Mouse (Mus musculus): ENCODE measurements around the gene Fam131a. TPM values are rescaled to one million over a fixed set of nuclear protein-coding genes. Genes with fewer than 3 reads are reported as not detected.
A peak's percentile ranks its signal among the peaks of the same experiment; 100 is the strongest.

The Fam131a gene
- total RNA-seq, 1 experiment from 2014 or later: 12.5 TPM

GRCm38 (mm10) chr16:20715976-20716840, 23.2 kb downstream of the Fam131a start:
- DNase-seq: peak; percentile 91

- no peak for DNase-seq
These were observed 23.8 kb downstream of the Fam131a start for GRCm38 (mm10) chr16:20716841-20717180.

- DNase-seq: peak; percentile 99
These were observed 24.3 kb downstream of the Fam131a start, which contains the start of the genes Polr2h and Clcn2 for GRCm38 (mm10) chr16:20717181-20717977. Gene Polr2h (plus strand): TSS chr16:20717665. Gene Clcn2 (minus strand): TSS chr16:20717746.

- no peak for DNase-seq
These were observed 25.1 kb downstream of the Fam131a start for GRCm38 (mm10) chr16:20717978-20718670.

GRCm38 (mm10) chr16:20721808-20722207, 28.8 kb downstream of the Fam131a start:
- peak; percentile 40 for DNase-seq

- no peak for DNase-seq
These were observed 29.7 kb downstream of the Fam131a start for GRCm38 (mm10) chr16:20722736-20723135.

GRCm38 (mm10) chr16:20723247-20723646, 30.2 kb downstream of the Fam131a start:
- no peak for DNase-seq

- peak; percentile 88 for DNase-seq
These were observed 31.3 kb downstream of the Fam131a start for GRCm38 (mm10) chr16:20724338-20724748.

GRCm38 (mm10) chr16:20725321-20725720, 32.3 kb downstream of the Fam131a start:
- DNase-seq: no peak

- no peak for DNase-seq
These were observed 32.7 kb downstream of the Fam131a start for GRCm38 (mm10) chr16:20725750-20726149.

GRCm38 (mm10) chr16:20726384-20726783, 33.3 kb downstream of the Fam131a start:
- no peak for DNase-seq

GRCm38 (mm10) chr16:20730293-20730711, 37.3 kb downstream of the Fam131a start:
- peak; percentile 39 for DNase-seq

- DNase-seq: no peak
These were observed 38.6 kb downstream of the Fam131a start for GRCm38 (mm10) chr16:20731688-20732087.

GRCm38 (mm10) chr16:20732251-20732924, 39.3 kb downstream of the Fam131a start:
- peak; percentile 62 for DNase-seq

- peak; percentile 84 for DNase-seq
These were observed 40.1 kb downstream of the Fam131a start, which contains the start of gene Chrd for GRCm38 (mm10) chr16:20732925-20733730. Gene Chrd (plus strand): TSS chr16:20733127.

- no peak for DNase-seq
These were observed 41.0 kb downstream of the Fam131a start, which contains the start of gene Thpo for GRCm38 (mm10) chr16:20733731-20734730. Gene Thpo (minus strand): TSS chr16:20734511.

- no peak for DNase-seq
These were observed 42.6 kb downstream of the Fam131a start for GRCm38 (mm10) chr16:20735651-20736050.

- DNase-seq: no peak
These were observed 43.1 kb downstream of the Fam131a start for GRCm38 (mm10) chr16:20736168-20736567.

- DNase-seq: no peak
These were observed 43.8 kb downstream of the Fam131a start for GRCm38 (mm10) chr16:20736823-20737222.

All from adrenal gland, postnatal 14 days (tissue).